Mouse (Mus musculus): ENCODE measurements around the gene Prkar1a.

The Prkar1a gene

GRCm38 (mm10) chr11:109672881-109673739, 23.9 kb downstream of the Prkar1a start:
- no peak for DNase-seq (ENCODE audit: low spot score in 2 of 2)

GRCm38 (mm10) chr11:109673741-109674140, 24.5 kb downstream of the Prkar1a start:
- DNase-seq (ENCODE audit: low spot score in 2 of 2) = no peak

- no peak for DNase-seq (ENCODE audit: low spot score in 2 of 2)
Observed at GRCm38 (mm10) chr11:109674542-109674941, 25.3 kb downstream of the Prkar1a start.

GRCm38 (mm10) chr11:109675208-109675607, 26.0 kb downstream of the Prkar1a start:
- DNase-seq (ENCODE audit: low spot score in 2 of 2) = no peak

GRCm38 (mm10) chr11:109675771-109676170, 26.6 kb downstream of the Prkar1a start:
- DNase-seq (ENCODE audit: low spot score in 2 of 2) = no peak

- DNase-seq (ENCODE audit: low spot score in 2 of 2) = no peak
Observed at GRCm38 (mm10) chr11:109676621-109677373, 27.6 kb downstream of the Prkar1a start.

GRCm38 (mm10) chr11:109678291-109678690, 29.1 kb downstream of the Prkar1a start:
- no peak for DNase-seq (ENCODE audit: low spot score in 2 of 2)

GRCm38 (mm10) chr11:109680934-109681333, 31.7 kb downstream of the Prkar1a start:
- no peak for DNase-seq (ENCODE audit: low spot score in 2 of 2)

GRCm38 (mm10) chr11:109681556-109681955, 32.4 kb downstream of the Prkar1a start:
- no peak for DNase-seq (ENCODE audit: low spot score in 2 of 2)

GRCm38 (mm10) chr11:109682221-109682620, 33.0 kb downstream of the Prkar1a start:
- DNase-seq (ENCODE audit: low spot score in 2 of 2) = no peak

- DNase-seq (ENCODE audit: low spot score in 2 of 2) = no peak
Observed at GRCm38 (mm10) chr11:109689539-109689938, 40.3 kb downstream of the Prkar1a start.

GRCm38 (mm10) chr11:109692737-109693136, 43.5 kb downstream of the Prkar1a start:
- DNase-seq (ENCODE audit: low spot score in 2 of 2) = no peak

- no peak for DNase-seq (ENCODE audit: low spot score in 2 of 2)
Observed at GRCm38 (mm10) chr11:109696519-109696918, 47.3 kb downstream of the Prkar1a start.

GRCm38 (mm10) chr11:109697089-109697643, 48.0 kb downstream of the Prkar1a start:
- no peak for DNase-seq (ENCODE audit: low spot score in 2 of 2)

GRCm38 (mm10) chr11:109698740-109699139, 49.5 kb downstream of the Prkar1a start:
- DNase-seq (ENCODE audit: low spot score in 2 of 2) = no peak

GRCm38 (mm10) chr11:109699784-109700183, 50.6 kb downstream of the Prkar1a start:
- no peak for DNase-seq (ENCODE audit: low spot score in 2 of 2)

GRCm38 (mm10) chr11:109700761-109701160, 51.6 kb downstream of the Prkar1a start:
- DNase-seq (ENCODE audit: low spot score in 2 of 2) = no peak

- no peak for DNase-seq (ENCODE audit: low spot score in 2 of 2)
Observed at GRCm38 (mm10) chr11:109702031-109702815, 53.0 kb downstream of the Prkar1a start.

GRCm38 (mm10) chr11:109703845-109704244, 54.6 kb downstream of the Prkar1a start:
- no peak for DNase-seq (ENCODE audit: low spot score in 2 of 2)

GRCm38 (mm10) chr11:109704311-109705205, 55.4 kb downstream of the Prkar1a start:
- no peak for DNase-seq (ENCODE audit: low spot score in 2 of 2)

Measured in urinary bladder, postnatal 4 days (tissue).